Mouse (Mus musculus) frontal cortex, postnatal 10 days (tissue): ENCODE measurements at regions not wholly inside any gene's neighbourhood (a gene's known extent, or its start where the extent isn't known, plus 50 kb on each side); places are given as distances from the start of the nearest gene placed in this dataset.
A peak's percentile ranks its signal among the peaks of the same experiment; 100 is the strongest.
"Not testable (repeated sequence)": the region's sequence is repeated elsewhere in the genome, so short reads cannot be mapped to it uniquely, and the experiment has no call there.

Experiments
- DNase-seq, 2 experiments: peaks; one replicate each; pipeline ENCODE4 v3.0.0; 2022; ENCODE audit warnings: low spot score in 2 of 2, mixed read lengths in 1 of 2

- DNase-seq, result no peak
These were observed 198.3 kb upstream of the Slc7a14 start for GRCm38 (mm10) chr3:31508471-31508870.

GRCm38 (mm10) chr3:31499201-31499968 is 189.2 kb upstream of the Slc7a14 start:
- no peak for DNase-seq

- no peak for DNase-seq
These were observed 185.1 kb upstream of the Slc7a14 start for GRCm38 (mm10) chr3:31495287-31495686.

GRCm38 (mm10) chr3:31494706-31495105 is 184.5 kb upstream of the Slc7a14 start:
- no peak for DNase-seq

GRCm38 (mm10) chr3:31491736-31492135 is 181.6 kb upstream of the Slc7a14 start:
- not testable (repeated sequence) for DNase-seq

GRCm38 (mm10) chr3:31487596-31487995 is 177.4 kb upstream of the Slc7a14 start:
- DNase-seq, result no peak

- no peak for DNase-seq
These were observed 171.8 kb upstream of the Slc7a14 start for GRCm38 (mm10) chr3:31481964-31482363.

- no peak for DNase-seq
These were observed 157.7 kb upstream of the Slc7a14 start for GRCm38 (mm10) chr3:31467882-31468281.

- DNase-seq, result no peak
These were observed 154.1 kb upstream of the Slc7a14 start for GRCm38 (mm10) chr3:31464260-31464659.

- DNase-seq, result peak in 1 of 2 experiments; percentile 29
These were observed 149.3 kb upstream of the Slc7a14 start for GRCm38 (mm10) chr3:31459456-31459855.

GRCm38 (mm10) chr3:31457938-31458337 is 147.8 kb upstream of the Slc7a14 start:
- DNase-seq, result no peak

- no peak for DNase-seq
These were observed 144.9 kb upstream of the Slc7a14 start for GRCm38 (mm10) chr3:31455031-31455430.

- no peak for DNase-seq
These were observed 134.7 kb upstream of the Slc7a14 start for GRCm38 (mm10) chr3:31444861-31445260.

- no peak for DNase-seq
These were observed 134.1 kb upstream of the Slc7a14 start for GRCm38 (mm10) chr3:31444311-31444710.

GRCm38 (mm10) chr3:31443894-31444293 is 133.7 kb upstream of the Slc7a14 start:
- no peak for DNase-seq

- DNase-seq, result no peak
These were observed 130.1 kb upstream of the Slc7a14 start for GRCm38 (mm10) chr3:31440282-31440681.

- no peak for DNase-seq
These were observed 127.8 kb upstream of the Slc7a14 start for GRCm38 (mm10) chr3:31437970-31438369.

- no peak for DNase-seq
These were observed 125.2 kb upstream of the Slc7a14 start for GRCm38 (mm10) chr3:31435204-31435963.

- DNase-seq, result no peak
These were observed 123.0 kb upstream of the Slc7a14 start for GRCm38 (mm10) chr3:31433201-31433600.

- DNase-seq, result no peak
These were observed 113.3 kb upstream of the Slc7a14 start for GRCm38 (mm10) chr3:31423517-31423916.

GRCm38 (mm10) chr3:31408802-31409201 is 98.6 kb upstream of the Slc7a14 start:
- no peak for DNase-seq

- DNase-seq, result no peak
These were observed 95.7 kb upstream of the Slc7a14 start for GRCm38 (mm10) chr3:31405880-31406279.

- no peak for DNase-seq
These were observed 89.0 kb upstream of the Slc7a14 start for GRCm38 (mm10) chr3:31399136-31399535.
